Mouse (Mus musculus): ENCODE measurements at regions not wholly inside any gene's neighbourhood (a gene's known extent, or its start where the extent isn't known, plus 50 kb on each side); places are given as distances from the start of the nearest gene placed in this dataset.

- no peak for DNase-seq (ENCODE audit: low spot score)
Measured at GRCm38 (mm10) chr17:88306325-88306724, 134.2 kb upstream of the Foxn2 start.

- DNase-seq (ENCODE audit: low spot score): no peak
Measured at GRCm38 (mm10) chr17:88307082-88307481, 133.4 kb upstream of the Foxn2 start.

- DNase-seq (ENCODE audit: low spot score): no peak
Measured at GRCm38 (mm10) chr17:88307826-88308225, 132.7 kb upstream of the Foxn2 start.

- DNase-seq (ENCODE audit: low spot score): no peak
Measured at GRCm38 (mm10) chr17:88312876-88313275, 127.6 kb upstream of the Foxn2 start.

DNA sequence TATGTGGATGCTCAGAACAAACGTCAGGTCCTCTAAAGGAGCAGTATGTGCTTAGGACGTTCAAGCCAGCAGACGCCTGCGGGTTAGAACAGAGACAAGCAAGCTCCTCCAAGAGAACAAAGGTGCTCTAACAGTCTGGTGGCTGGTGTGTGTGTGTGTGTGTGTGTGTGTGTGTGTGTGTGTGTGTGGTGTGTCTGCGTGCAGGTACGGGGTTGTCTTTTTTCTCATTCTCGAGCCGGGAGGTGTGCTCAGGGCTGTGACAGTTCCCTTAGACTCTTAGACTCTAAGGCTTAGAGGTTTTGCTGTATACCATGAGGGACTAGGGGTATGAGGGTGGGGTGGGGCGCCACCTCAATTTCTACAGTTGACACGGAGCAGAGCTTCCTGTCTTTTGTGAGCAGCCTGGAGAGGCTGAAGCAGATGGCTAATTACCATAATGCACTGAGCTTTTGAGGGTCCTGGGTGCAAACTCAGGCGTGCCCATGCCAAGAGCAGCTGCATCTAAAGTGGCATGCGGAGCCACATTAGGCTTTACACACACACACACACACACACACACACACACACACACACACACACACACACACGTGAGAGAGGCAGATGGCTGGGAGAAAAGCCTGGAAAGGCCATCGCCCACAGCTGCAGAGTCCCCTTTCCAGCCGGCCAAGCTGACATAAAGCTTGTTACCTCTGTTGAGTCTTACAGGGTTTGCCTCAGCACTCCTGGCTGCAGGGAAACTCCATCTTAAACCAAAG lies 124.1 kb upstream of the Foxn2 start:
- no peak for DNase-seq (ENCODE audit: low spot score)

- DNase-seq (ENCODE audit: low spot score): no peak
Measured at GRCm38 (mm10) chr17:88317311-88317710, 123.2 kb upstream of the Foxn2 start.

DNA sequence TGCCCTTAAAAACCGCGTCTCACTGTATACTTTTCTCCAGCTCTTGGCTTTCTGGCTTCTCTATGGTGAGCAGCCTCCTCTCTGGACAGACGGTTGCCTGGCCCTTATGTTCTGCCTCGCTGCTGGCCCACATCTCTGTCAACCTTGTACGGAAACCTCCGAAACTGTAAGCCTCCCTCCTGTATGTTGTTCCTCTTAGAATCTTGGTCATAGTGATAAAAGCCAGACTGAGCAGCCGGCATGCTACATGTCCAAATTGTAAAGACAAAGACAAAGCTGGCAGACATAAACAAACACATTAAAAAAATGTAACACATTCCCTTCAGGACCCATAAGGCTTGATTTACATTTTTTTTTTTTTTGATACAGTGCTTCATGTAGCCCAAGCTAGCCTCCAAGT lies 122.7 kb upstream of the Foxn2 start:
- DNase-seq (ENCODE audit: low spot score): no peak

DNA sequence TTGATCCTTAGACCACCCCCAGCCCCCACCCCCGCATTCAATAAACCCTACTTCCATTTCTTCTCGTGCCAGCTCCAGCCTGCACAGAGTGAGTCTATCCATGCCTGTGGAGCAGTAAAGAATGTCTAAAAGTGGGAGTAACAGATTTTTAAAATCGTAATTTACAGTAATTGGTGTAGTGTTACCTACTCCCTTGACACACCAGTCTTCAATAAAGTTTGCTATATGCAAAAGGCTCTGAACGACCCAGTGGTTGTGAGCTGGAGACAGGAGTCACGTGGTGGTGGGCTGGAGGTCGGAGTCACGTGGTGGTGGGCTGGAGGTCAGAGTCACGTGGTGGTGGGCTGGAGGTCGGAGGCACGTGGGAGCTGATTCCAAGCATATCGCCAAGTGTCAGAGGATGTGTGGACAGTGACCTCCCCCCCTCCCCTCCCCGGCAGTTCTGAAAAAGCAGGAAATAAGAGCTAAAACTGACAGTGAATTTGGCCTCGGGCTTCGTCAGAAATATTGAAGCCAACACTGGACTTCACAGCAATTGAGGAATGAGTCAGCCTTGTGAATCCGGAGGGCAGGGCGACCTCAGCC lies 122.2 kb upstream of the Foxn2 start:
- no peak for DNase-seq (ENCODE audit: low spot score)

DNA sequence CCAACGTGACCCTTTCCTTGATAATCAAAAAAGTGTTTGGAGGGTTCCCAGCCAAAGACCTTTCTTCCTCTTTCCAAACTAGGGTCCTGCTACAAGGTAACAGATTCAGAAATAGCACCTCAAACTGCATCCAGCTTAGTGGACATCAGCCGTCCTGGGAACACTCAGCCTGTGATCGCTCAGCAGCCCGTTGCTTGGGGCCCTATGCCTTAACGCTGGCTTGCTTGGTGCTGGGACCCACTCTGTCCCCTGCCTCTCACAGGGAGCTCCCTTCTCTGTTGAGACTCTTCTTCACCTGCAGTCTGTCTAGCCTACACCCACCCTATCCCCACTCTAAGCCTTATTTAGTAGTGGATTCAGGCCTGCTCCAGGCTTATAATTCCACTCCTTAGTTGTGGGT lies 121.6 kb upstream of the Foxn2 start:
- no peak for DNase-seq (ENCODE audit: low spot score)

- DNase-seq (ENCODE audit: low spot score): no peak
Measured at GRCm38 (mm10) chr17:88320686-88321085, 119.8 kb upstream of the Foxn2 start.

GRCm38 (mm10) chr17:88325326-88325909 lies 115.1 kb upstream of the Foxn2 start:
- no peak for DNase-seq (ENCODE audit: low spot score)

DNA sequence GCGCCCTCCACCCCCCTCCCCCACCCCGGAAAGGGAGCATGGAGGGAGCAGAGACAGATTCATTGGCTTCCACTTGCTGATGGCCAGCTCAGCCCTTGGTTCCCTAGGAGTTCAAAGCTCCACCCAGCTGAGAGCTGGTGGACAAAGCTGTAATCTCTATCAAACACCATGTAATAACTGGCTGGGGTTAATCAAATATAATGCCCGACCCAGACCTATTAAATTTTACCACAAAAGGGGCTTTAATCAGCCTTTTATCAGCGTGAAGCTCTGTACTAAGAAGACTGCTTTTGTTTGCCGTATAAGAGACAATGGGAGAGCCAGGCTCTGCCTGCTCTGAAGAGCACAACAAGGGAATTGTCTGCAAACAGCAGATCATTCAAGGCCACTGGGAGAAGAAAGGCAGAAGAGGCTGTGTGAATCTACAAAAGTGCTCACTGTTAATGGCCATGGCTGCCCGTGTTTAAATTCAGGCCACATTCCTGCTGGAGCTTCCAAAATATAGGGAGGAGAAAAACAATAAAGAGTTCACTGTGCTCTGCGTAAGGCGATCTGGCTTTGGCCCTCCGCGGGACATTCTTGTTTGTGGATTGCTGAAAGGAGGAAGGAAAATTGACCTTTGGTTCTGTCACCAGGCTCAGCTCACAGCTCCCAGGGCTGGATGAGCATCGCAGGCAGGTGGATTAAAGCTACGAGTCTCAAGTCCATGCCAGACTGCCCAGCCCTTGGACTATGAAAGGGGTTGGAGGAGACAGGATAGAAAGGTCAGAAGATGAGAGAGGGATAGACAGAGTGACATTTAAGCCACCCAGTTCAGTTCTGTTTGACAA lies 114.4 kb upstream of the Foxn2 start:
- DNase-seq (ENCODE audit: low spot score): no peak

- DNase-seq (ENCODE audit: low spot score): no peak
Measured at GRCm38 (mm10) chr17:88326740-88327123, 113.8 kb upstream of the Foxn2 start.

DNA sequence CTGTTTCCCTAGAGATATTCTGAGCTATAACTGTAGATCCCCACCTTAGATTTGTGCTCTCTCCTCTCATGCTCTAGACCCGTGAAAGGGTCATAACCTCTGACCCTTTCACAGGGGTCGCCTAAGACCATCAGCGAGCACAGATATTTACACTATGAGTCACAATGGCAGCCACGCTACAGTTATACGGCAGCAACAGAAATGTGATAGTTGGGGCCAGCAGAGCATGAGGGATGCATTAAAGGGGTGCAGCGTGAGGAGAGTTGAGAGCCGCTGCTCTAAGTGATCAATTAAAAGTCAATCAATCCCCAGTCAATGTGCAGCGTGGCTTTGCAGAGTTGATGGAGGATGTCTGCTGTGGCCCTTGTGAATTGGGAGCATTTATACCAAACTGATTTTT lies 112.7 kb upstream of the Foxn2 start:
- DNase-seq (ENCODE audit: low spot score): no peak

- no peak for DNase-seq (ENCODE audit: low spot score)
Measured at GRCm38 (mm10) chr17:88328807-88329206, 111.7 kb upstream of the Foxn2 start.

GRCm38 (mm10) chr17:88329715-88330114 lies 110.8 kb upstream of the Foxn2 start:
- no peak for DNase-seq (ENCODE audit: low spot score)

GRCm38 (mm10) chr17:88330129-88330528 lies 110.4 kb upstream of the Foxn2 start:
- no peak for DNase-seq (ENCODE audit: low spot score)

DNA sequence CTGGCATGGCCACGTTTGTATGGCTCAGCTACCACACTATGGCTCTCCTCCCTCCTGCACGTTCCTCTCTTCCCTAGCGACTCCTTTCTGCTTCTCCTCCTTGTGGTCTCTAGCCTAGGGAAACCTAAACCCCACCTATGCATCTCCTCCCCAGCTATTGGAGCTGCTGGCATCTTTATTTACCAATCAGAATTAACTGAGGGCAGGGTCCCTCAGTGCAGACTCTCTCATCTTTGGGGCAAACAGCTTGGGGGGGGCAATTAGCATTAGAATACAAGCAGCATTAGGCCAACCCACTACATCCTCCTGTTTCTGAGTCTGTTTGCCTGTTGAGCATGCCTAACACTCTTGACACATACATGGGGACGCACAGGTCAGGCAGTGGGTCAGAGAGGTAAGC lies 106.7 kb upstream of the Foxn2 start:
- no peak for DNase-seq (ENCODE audit: low spot score)

- no peak for DNase-seq (ENCODE audit: low spot score)
Measured at GRCm38 (mm10) chr17:88335271-88335670, 105.2 kb upstream of the Foxn2 start.

DNA sequence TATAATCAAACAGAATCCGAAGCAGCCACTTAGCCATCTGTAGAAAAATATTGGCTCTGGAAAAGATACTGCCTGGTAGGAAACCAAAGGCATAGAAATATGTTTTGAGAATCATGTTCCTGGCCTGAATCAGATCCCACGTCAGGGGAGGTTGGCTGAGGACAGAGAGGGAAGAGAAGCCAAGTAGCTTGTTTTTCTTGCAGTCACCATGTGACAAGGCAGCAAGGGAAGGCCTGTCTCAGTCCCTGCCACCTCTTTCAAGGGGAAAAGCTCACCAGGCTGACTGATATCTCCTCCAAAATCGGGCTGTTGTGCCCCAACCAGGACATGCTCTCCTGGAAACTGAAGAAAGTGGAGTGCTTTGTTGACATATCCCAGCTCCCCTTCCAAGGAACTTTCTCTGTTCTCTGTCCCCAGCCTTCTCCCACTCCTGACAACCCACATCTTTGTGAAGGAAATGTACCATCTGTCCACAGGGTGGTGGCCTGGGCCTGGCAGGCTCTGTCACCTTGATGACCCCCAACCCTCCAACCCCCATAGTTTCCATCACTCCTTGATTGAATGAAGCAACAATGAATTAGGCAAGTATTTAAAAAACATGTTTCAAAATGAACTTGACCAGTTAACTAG lies 104.3 kb upstream of the Foxn2 start:
- no peak for DNase-seq (ENCODE audit: low spot score)

GRCm38 (mm10) chr17:88337649-88338404 lies 102.7 kb upstream of the Foxn2 start:
- DNase-seq (ENCODE audit: low spot score): no peak

- DNase-seq (ENCODE audit: low spot score): no peak
Measured at GRCm38 (mm10) chr17:88341141-88341540, 99.4 kb upstream of the Foxn2 start.
